Mouse (Mus musculus) left cerebral cortex, adult 2 months (tissue): Measurements from ENCODE around the gene Sox5. TPM values are rescaled to one million over a fixed set of nuclear protein-coding genes. Genes with fewer than 3 reads are reported as not detected.

ENCODE experiments used
- DNase-seq, 2 experiments: peaks; one replicate each; pipeline ENCODE4 v3.0.0; 2021 to 2022; ENCODE audit warnings: low spot score in 2 of 2, mixed read lengths in 1 of 2; ENCODE audit errors: extremely low spot score in 1 of 2
- H3K27ac ChIP-seq: fragments of 200-600 bp; 2 replicates; pipeline ENCODE4 v1.8.1; 2022
- H3K4me3 ChIP-seq: fragments of 200-600 bp; 2 replicates; pipeline ENCODE4 v1.8.1; 2022
- CTCF ChIP-seq: fragments of 200-600 bp; IDR thresholded peaks from 2 replicates; pipeline ENCODE4 v1.8.1; 2022; ENCODE audit warnings: antibody characterized with exemption, mild to moderate bottlenecking, moderate library complexity
- intact Hi-C: fragments of 180-260 bp; cut with DNase I; formaldehyde crosslinking; loops from one replicate; pipeline ENCODE4 v1.15.1; 2025
- long read RNA-seq, 2 experiments: library from polyadenylated mRNA; stranded (forward); transcript quantifications; one replicate each; pipeline ENCODE4 v2.0.0; 2021; ENCODE audit warnings: borderline mapping rate in 2 of 2
- total RNA-seq, 2 experiments: library from RNA; stranded (reverse); gene quantifications; 2 replicates each; pipeline ENCODE4 v1.2.3; 2021

The Sox5 gene
- 10 to 100 TPM; 61.5 to 63.3 TPM for total RNA-seq
- long read RNA-seq, experiment 1, full-length matches to known transcripts = 3 of 9 reads
- long read RNA-seq, experiment 1, partial matches to known transcripts = 2 of 9 reads
- long read RNA-seq, experiment 1, other reads (novel, unspliced or antisense) = 4 of 9 reads
- long read RNA-seq, experiment 2, full-length matches to known transcripts = 2 of 14 reads
- long read RNA-seq, experiment 2, partial matches to known transcripts = 0 of 14 reads
- long read RNA-seq, experiment 2, other reads (novel, unspliced or antisense) = 12 of 14 reads

GRCm38 (mm10) chr6:144781431-144782030 is at the start of gene Sox5:
Gene Sox5, minus strand, starts transcription at chr6:144781977.
- no peak; the same call in 1 of the 2 replicates for TF ChIP-seq CTCF
- peak within 1 kb of the TSS; percentile 69 for H3K27ac ChIP-seq
- intact Hi-C loops = no loop called here
- peak; percentile 50 to 56 for DNase-seq
- peak within 1 kb of the TSS; percentile 59 for H3K4me3 ChIP-seq

- intact Hi-C loops = no loop called here
- H3K4me3 ChIP-seq = no peak overlapping the region
- H3K27ac ChIP-seq = no peak overlapping the region
- no peak for DNase-seq
- TF ChIP-seq CTCF = no peak
These were observed 43.3 kb upstream of the Sox5 start for GRCm38 (mm10) chr6:144825018-144825602.

- intact Hi-C loops = loop anchor here (5.0 kb wide), 1 partner anchor 182 kb away; no protein-coding TSS in a partner anchor
- Histone ChIP-seq H3K27ac (no peak overlapping the region), H3K4me3 (no peak overlapping the region)
- TF ChIP-seq CTCF = no peak
- DNase-seq = no peak
These were observed 42.4 kb upstream of the Sox5 start for GRCm38 (mm10) chr6:144824153-144824552.

- intact Hi-C loops = loop anchor here (5.0 kb wide), 1 partner anchor 180 kb away; no protein-coding TSS in a partner anchor
- Histone ChIP-seq H3K4me3 (no peak overlapping the region), H3K27ac (no peak overlapping the region)
- TF ChIP-seq CTCF = no peak
- no peak for DNase-seq
These were observed 40.8 kb upstream of the Sox5 start for GRCm38 (mm10) chr6:144822594-144822993.

- no peak for DNase-seq
- Histone ChIP-seq H3K4me3 (no peak overlapping the region), H3K27ac (no peak overlapping the region)
- intact Hi-C loops = loop anchor here (5.0 kb wide), 1 partner anchor 179 kb away; no protein-coding TSS in a partner anchor
- no peak for TF ChIP-seq CTCF
These were observed 39.2 kb upstream of the Sox5 start for GRCm38 (mm10) chr6:144821019-144821418.

GRCm38 (mm10) chr6:144818016-144818415 is 36.2 kb upstream of the Sox5 start:
- intact Hi-C loops = loop anchor here (5.0 kb wide), 1 partner anchor 306 kb away; no protein-coding TSS in a partner anchor
- H3K4me3 ChIP-seq = no peak overlapping the region
- no peak overlapping the region for H3K27ac ChIP-seq
- TF ChIP-seq CTCF = no peak
- DNase-seq = no peak

- H3K4me3 ChIP-seq = no peak overlapping the region
- H3K27ac ChIP-seq = no peak overlapping the region
- no peak for TF ChIP-seq CTCF
- no peak for DNase-seq
- intact Hi-C loops = loop anchor here (2.0 to 5.0 kb wide), 2 partner anchors 305 to 365 kb away; no protein-coding TSS in a partner anchor
These were observed 35.7 kb upstream of the Sox5 start for GRCm38 (mm10) chr6:144817329-144817932.

- intact Hi-C loops = loop anchor here (2.0 to 5.0 kb wide), 2 partner anchors 63 to 303 kb away; no protein-coding TSS in a partner anchor
- no peak for TF ChIP-seq CTCF
- no peak overlapping the region for H3K27ac ChIP-seq
- no peak overlapping the region for H3K4me3 ChIP-seq
- no peak for DNase-seq
These were observed 33.8 kb upstream of the Sox5 start for GRCm38 (mm10) chr6:144815542-144815941.

GRCm38 (mm10) chr6:144814931-144815364 is 33.2 kb upstream of the Sox5 start:
- peak overlapping the region; percentile 1; the same call in 1 of the 2 replicates for H3K4me3 ChIP-seq
- H3K27ac ChIP-seq = no peak overlapping the region
- intact Hi-C loops = loop anchor here (2.0 to 5.0 kb wide), 4 partner anchors 62 to 1493 kb away; no protein-coding TSS in a partner anchor
- DNase-seq = peak; percentile 40 to 54
- TF ChIP-seq CTCF = peak; percentile 83

GRCm38 (mm10) chr6:144804321-144804720 is 22.5 kb upstream of the Sox5 start:
- no peak for TF ChIP-seq CTCF
- intact Hi-C loops = no loop called here
- Histone ChIP-seq H3K27ac (no peak overlapping the region), H3K4me3 (no peak overlapping the region)
- no peak for DNase-seq

- no peak for DNase-seq
- Histone ChIP-seq H3K27ac (no peak overlapping the region), H3K4me3 (no peak overlapping the region)
- intact Hi-C loops = no loop called here
- no peak for TF ChIP-seq CTCF
These were observed 21.3 kb upstream of the Sox5 start for GRCm38 (mm10) chr6:144803063-144803462.
